Mouse (Mus musculus): ENCODE results near the gene Mipep.

DNA sequence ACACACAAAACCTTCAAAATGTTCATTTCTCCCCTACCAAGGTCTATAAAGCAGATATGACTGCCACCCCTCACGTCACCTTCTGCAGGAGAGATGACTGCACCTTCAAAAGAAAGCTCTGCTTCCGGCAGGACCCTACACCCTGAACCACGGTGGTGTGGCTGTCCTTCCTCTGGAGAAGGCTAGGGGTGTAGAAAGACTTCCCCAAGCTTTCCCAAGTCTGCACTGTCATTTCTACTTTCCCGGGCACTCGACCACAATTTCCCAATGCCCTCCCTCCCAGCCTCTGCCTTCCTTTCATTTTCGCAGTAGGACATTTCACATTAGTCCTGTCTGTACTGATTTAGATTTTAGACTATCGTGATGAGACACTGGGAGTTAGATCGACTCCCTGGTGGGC is 1.2 kb upstream of the Mipep start:
- TF ChIP-seq POLR2A (IDR thresholded peaks at IDR 0.05; ENCODE audit: control insufficient read depth in 1 of 2, insufficient read depth in 1 of 2, low read depth in 1 of 2, low read length in 2 of 2, poor library complexity in 1 of 2) (no peak), GABPA (IDR thresholded peaks at IDR 0.05; ENCODE audit: low read depth, low read length) (no peak), ELF1 (IDR thresholded peaks at IDR 0.05; ENCODE audit: low read depth, low read length) (no peak), USF1 (IDR thresholded peaks at IDR 0.05; ENCODE audit: low read depth, low read length) (no peak), KAT2A (conservative IDR thresholded peaks at IDR 0.05; ENCODE audit: low read depth, low read length) (no peak), TAL1 (IDR thresholded peaks at IDR 0.05; ENCODE audit: low read length) (no peak), SIN3A (IDR thresholded peaks at IDR 0.05; ENCODE audit: low read length) (no peak; the same call in 1 of the 2 replicates), MYB (IDR thresholded peaks at IDR 0.05; ENCODE audit: low read depth, low read length) (no peak)

All from MEL (cell line).